Mouse (Mus musculus) megakaryocyte, embryonic 14.5 days (primary cell): ENCODE data around the gene Dcaf8.

Experiments
- FLI1 ChIP-seq: IDR thresholded peaks from 2 replicates; pipeline ENCODE4 v1.6.1; 2012; ENCODE audit warnings: low read length, inconsistent platforms, mixed read lengths
- GATA1 ChIP-seq: IDR thresholded peaks from 3 replicates; pipeline ENCODE4 v1.6.1; 2012; ENCODE audit warnings: mixed read lengths, low read length, inconsistent platforms, borderline replicate concordance

- TF ChIP-seq GATA1 (no peak), FLI1 (no peak)
Observed at GRCm38 (mm10) chr1:172203566-172203965, 55.7 kb downstream of the Dcaf8 start.
